Mouse (Mus musculus): ENCODE data around the gene Chchd6.

The Chchd6 gene

DNA sequence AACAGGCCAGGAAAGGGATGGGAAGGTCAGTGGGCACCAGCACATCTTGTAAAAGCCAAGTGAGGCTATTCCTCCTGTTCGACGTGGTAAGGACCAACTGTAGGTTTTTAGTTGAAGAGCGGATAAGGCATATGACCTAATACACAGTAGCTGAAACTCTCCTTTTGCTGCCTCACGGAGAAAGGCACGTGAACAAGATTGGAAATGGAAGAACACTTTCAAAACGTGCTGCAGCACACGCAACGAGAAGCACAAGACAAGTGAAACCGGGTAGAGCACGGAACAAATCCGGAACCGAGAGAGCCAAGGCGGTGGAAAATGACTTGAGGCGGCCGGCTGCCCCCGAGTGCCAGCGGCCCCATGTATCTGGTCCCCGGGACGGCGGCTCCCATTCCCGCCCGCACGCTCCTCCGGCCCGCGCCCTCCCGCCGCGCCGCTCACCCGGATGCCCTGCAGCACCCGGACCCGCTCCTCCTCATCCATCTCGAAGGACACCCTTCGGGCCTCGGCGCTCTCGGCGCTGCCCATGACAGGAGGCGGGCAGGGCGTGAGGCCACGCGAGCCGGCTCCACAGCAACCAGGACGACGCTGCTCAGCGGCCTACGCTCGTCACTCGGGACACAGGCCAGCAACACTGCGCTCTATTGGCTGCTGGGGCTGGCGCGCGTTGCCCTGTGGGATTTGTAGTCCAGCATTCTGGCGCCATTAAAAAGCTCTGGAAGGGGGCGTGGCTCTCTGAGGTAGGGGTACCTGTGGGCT, at the start of gene Chchd6:
Chchd6 (minus strand) TSS at position 635 of the 759 bp plus-strand sequence.
- DNase-seq: peak; percentile 95

DNA sequence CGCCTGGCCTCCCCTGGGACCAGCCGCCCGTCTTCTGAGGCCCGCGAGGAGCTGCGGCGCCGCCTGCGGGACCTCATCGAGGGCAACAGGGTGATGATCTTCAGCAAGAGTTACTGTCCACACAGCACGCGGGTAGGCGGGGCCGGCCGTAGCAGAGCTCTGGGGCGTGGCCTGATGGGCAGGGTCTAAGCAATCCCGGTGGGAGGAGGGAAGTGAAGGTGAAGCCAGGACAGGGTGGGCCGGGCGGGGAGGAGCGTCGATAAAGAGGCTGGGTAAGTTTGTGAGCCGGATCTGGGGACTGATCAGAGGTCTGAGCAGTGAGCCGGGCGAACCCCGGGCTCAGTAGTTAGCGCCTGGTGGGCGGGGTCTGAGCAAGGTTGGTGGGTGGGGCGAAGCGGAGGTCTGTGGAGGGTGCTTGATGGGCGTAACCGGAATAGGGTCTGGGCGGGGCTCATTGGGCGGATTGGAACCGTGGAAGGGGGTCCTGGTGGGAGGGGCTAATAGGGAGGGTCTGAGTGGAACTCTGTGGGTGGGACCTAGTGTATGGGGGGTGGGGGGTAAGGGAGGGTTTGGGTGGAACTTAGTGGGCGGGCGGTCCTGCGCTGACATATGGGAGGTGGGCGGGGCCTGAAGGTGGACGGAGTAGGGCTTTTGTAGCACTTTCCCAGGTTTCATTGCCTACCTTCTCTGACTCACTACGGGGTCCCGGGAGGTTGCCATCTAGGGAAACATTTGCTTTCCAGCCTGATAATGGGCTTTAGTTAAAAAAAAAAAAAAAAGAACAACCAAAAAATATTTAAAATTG, 49.0 kb upstream of the Chchd6 start:
- peak; percentile 83 for DNase-seq

DNA sequence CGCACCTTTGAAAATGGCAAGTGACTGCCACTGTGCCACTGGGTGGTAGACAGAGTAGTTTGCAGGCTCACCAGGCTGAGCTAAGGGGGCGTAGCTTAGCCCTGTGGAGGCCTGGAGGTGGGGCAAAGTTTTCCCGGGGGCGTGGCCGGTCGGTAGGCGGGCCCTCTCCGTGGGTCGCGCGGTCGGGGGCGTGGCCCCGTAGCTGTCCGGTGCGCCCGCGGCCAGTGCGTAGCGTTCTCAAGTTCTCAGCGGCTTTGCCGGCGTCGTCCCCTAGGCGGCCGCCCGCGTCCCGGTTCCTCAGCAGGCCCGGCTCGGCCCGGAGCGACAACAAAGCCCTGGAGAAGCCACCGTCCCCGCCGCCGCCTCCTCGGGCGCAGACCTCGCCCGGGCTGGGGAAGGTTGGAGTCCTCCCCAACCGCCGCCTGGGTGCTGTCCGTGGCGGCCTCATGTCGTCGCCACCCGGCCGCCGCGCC, 48.4 kb upstream of the Chchd6 start, which contains the start of gene Txnrd3:
Txnrd3 (plus strand) TSS at position 191 of the 473 bp plus-strand sequence.
- DNase-seq: peak; percentile 81

DNA sequence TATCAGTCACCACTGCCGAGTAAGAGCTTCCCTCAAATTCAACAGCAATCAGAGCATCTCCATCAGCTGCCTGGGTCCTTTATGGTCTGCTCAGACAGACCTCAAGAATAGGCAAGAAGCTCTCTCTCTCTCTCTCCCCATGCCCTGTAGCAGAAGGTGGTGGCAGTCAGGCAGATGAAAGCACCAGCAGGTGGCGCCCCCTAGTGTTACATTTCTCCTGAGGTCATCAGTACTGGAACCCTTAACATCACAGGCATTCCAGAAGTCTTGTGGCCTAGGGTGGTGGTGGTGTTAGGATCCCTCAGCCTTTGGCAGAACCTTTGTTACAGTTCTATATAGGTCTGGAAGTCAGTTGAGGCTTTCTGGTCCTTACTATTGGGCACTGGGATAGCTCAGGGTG, 43.6 kb upstream of the Chchd6 start:
- DNase-seq: no peak

DNA sequence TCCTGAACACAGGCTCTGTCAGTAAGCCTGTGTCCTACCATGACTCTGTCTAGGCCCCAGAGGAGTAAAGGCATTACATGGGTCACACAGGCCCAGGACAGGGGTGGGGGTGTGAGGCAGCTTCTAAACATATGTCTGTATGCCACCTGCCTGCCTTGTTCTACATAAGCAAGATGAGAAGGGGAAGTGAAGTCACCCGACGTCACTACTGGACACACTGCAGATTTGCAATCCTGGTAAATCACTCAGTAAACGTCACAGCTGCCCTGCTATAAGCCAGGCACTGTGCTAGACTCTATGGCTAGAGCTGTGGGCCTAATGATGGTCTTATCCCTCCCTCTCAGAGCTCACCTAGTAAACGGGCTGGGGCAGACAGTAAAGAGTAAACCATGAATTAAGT, 42.5 kb upstream of the Chchd6 start:
- DNase-seq: no peak

DNA sequence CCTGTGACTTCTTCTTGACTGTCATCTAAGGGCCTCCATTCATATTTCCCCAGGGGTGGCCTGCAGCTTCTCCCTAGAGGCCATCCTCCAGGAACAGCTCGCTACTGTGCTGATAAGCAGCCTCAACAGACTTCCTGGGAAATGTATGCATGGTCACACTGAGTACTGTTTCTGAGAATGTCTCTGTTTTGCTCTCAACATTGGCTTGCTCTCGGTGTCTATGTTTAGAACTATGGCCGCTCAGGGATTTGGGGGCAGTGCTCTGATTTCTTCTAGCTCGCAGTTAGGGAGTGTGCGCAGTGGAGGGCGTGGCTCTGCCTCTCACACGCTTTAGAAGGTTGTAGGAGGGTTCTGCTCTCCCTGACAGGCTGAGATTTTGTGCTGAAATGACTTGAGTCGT, 38.9 kb upstream of the Chchd6 start:
- DNase-seq: no peak

DNA sequence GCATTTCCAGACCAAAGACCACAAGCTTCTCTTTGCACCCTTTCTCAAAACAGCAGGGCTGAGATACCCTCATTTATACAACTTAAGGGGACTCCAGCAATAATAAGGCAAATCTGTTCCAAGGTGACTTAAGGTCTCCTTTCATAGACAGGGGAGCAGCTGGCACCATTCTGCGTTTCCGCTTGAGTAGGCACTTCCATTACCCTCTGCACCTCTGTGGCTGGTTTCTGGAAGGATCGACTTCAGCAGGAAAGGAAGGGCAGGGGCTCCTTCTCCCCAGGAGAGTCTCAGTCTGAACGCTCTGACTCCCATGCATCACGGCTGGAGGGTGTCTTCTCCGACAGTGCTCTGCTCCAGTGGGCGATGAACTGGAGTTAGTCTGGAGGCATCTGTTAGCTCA, 37.7 kb upstream of the Chchd6 start:
- DNase-seq: no peak

DNA sequence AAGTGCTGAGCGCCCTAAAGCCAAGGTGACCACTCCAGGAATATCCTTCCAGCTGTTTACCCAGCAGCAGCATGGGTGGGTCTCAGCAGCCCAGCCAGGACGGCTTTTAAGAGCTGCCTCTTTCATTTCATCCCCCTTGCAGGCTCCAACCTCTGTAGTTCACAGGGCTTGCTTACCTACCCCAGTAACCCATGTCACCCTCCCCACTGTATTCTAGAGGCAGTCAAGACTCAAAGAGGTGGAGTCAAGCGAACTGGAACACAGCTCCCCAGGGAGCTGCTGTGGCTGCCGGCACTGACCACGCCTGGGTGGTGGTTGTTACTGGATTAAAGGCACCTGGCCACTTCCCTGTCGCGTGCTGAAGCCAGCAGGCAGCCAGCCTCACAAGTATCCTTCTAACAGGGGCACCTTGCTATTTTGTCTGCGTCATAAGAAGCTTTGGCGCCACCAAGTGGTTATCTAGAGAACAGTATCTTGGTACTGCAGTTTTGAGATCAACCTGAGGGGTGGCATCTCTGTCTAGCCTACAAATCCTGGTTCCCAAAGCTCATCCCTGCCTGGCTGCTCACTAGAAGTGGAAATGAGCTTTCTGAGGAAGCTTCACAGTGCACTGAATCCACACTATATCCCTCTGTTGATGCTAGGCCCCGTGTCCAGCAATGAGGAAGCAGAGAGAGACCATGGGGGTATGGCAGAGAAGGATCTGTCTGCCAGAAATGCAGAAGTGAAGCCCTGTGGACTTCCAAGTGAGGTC, 36.5 kb upstream of the Chchd6 start:
- peak; percentile 80 for DNase-seq

DNA sequence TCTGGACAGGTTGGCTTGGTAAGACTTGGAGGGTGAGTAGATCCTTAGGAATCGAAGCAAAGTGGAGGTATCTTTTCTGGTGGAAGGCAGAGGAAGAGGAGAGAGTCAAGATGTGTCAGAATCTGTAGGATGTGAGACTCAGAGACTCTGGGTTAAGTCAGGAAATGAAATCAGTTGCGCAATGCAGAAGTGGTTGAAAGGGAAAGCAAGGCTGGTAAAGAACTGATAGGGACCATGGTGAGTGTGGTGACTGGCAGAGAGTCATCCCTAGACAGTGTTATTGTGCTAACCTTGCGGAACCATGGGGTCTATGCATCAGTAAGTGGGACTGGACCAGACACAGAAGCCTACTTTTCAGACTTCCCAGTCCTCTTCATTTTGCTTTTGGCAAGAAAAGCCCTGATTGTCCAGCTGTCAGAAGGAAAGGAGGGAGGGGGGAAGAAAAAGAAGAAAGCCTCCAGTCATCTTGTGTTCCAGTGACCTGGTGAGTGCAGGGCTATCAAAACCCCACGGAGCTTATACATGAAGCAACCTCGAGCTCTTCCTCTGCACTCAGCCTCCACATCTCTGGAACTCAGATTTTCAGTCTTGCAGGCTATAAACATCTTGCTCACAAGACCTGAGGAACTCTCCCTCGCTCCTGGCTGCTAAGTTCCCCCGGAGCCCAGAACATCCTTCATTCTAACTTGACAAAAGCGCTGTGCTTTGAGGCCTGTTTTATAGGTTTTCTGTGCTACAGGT, 32.8 kb upstream of the Chchd6 start:
- no peak for DNase-seq

DNA sequence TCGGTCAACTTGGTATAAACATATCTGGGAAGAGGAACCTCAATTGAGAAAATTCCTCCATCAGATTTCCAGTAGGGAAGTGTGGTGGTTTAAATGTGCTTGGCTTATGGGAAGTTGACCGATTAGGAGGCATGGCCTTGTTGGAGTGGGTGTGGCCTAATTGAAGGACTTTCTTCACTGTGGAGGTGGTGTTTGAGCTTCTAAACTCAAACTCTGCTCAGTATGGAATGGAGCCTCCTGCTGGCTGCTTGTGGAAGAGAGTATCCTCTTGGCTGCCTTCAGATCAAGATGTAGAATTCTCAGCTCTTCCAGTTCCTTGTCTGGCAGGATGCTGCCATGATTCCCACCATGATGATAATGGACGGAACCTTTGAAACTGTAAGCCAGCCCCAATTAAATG, 27.2 kb upstream of the Chchd6 start:
- no peak for DNase-seq

DNA sequence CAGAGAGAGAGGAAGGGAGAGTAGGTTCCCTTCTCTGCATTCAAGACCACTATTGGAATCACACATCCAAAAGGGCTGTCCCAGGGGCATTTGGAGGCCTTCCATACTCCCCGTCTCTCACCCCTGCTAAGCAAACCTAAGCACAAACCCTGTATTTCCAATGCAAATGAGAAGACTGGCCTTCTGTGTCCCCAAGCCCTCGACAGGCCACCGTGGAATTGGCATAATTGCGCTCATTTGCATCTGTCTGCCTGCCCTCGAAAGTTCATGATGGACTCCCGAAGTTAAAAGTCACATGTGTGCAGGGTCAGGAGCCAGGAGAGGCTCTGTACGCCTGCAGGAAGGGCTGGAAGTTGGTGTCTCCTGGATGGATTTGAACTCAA, 19.9 kb upstream of the Chchd6 start:
- DNase-seq: no peak

DNA sequence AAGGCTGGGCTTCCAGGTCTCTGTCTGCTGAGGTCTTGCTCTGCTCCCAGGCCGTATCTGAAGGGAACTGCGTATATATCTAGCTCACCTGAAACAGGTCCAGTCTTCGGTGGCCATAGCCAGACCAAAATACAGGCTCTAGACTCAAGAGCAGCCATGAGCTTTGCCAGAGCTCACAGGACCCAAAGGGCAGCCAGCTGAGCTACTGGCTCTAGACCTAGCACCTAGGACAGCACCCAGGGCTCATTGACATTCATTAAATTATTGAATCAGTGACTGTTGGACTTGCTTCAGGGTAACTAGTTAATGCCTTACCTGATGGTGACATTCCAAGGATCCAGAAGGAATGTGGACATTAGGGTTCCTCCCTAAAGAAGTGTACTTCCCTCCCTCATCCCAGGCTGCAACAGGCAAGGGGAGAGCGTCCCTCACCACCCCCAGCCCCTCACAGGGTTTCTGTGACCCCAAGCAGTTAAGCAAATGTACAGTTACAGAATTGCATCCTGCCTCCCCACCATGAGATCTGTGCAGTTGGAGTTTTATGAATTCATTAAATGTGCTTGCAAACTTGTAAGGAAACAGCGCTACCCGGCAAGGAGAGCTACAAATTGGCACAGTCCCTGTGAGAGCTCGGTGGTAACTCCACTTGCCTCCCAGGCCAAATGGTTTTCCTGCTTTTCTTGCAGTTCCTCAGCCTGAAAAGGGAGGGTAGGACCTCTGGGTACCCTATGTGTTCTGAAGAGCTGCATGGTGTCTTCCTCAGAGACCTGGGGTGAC, 19.3 kb upstream of the Chchd6 start:
- no peak for DNase-seq

DNA sequence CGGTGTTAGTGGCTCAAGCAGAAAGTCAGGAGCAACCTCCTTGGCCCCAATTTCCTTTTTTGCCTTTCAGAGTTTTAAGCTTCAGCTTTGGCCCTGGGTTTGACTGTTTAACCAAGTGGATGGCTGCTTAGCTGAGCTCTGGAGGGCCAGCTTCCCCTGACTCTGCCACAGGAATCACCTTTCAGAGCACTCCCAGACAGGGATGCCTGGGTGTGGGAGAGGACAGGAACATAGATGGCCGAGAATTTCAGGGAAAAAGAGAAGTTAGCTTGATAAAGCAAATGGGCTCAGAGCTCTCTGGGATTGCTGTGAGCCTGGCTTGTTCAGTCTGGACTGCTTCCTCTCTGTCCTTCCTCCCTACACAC, 18.6 kb upstream of the Chchd6 start:
- DNase-seq: no peak

DNA sequence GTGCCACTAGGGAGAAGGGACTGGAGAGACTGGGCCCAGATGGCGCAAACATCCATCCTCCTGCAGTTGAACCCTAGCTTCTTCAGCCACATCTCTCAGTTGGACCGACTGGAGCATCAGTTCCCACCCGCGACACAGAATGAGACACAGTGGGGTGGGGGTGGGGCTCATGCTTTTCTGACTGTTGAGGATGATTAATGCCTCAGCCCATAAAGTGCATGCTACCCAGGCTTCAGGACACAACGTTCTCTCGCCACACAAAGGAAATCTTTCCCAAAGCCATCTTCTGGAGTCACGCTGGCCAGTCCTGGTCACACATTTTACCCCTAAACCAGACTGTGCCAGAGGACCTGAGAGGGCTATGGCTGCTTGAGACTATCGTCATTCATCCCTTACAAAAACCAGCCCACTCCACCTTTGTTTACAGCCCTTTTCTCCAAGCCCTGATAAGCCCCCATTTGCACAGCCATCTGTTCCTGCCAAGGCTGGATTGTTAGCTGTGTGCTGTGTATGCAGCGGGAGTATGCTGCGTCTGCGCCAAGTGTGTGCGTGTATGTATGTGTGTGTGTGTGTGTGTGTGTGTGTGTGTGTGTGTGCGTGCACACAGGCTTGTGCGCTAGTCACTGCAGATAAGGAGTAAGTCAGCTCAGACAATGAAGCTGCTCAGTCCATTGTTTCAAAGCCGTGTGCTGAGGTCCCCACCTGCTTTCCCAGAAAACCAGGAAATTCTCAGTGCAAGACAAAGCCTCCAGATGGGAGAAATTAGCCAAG, 18.1 kb upstream of the Chchd6 start:
- DNase-seq: no peak

DNA sequence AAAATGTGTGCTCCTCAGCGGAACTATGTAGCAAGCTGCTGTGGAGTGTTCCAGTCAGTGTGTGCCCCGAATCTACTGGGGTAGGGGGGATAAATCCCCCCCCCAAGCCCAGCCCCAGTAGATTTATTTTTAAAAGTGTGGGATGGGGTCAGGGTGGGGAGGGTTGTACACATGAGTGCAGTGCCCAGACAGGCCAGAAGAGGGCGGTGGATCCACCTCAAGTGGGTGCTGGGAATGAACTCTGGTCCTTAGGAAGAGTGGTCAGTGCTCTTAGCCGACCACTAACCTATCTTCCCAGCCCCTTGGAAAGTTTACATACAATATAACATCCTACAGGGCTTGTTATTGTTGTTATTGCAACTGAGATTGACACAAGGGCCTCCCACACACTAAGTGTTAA, 12.5 kb upstream of the Chchd6 start:
- DNase-seq: no peak

DNA sequence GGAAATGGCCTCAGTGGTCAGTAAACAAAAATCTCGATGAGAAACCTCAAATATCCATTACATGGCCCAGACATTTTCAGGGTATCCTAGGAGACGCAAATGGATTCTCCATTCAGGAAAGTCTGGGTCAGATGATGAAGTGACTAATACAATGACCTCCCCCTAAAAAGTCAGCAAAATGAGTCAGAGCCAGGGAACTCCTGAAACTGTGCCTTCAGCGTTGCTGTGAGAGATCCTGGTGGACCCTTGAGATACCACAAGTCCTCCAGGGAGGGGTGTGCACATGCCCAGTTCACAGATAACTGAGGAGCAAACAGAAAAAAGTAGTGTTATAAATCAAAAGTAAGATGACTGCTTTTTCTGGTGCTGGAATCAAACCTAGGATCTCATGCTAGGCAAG, 10.6 kb upstream of the Chchd6 start:
- no peak for DNase-seq

DNA sequence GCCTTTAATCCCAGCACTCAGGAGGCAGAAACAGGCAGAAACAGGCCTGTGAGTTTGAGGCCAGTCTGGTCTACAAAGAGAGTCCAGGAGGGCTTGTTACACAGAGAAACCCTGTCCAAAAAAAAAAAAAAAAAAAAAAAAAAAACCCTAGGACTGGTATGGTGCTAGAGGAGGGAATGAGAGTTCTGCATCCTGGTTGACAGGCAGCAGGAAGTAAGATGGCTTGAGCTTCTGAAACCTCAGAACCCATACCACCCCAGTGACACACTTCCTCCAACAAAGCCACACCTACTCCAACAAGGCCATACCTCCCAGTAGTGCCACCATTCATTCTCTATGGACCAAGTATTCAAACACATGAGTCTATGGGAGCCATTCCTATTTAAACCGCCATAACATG, 1.1 kb upstream of the Chchd6 start:
- no peak for DNase-seq

DNA sequence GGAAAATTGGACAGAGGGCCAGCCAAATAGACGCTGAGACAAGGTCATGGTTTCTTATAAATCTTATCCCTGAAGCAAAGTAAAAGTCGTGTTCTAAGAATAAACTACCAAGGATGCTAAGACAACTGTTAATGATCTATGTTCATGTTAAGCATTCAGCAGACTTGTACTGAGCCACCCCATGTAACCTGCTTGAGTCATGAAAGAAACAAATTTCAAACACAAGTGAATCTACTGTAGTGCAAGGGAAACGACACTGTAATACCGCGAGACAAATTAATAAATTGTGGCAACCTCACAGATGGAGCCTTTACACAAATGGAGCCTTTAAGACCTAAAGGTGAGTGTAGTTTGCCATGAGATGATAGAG, 310 bp upstream of the Chchd6 start:
- DNase-seq: no peak

DNA sequence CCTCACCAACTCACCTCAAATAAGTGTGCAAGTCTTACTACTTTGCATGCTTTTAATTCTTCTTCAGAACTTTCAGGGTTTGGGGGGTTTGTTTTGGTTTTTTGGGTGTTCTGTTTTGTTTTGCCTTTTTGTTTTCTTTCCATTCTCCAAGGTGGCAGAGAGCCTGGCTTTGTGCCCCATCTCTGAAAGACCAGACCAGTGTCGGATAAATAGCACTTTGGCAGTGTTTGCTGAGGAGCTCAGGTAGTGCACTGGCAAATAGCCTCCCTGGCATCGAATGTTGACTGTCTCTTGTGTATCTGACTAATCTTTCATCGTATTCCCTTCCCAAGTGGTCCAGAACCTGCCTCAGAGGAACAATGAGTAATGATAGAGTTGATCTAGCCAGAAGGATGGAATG, 3.4 kb downstream of the Chchd6 start:
- no peak for DNase-seq

DNA sequence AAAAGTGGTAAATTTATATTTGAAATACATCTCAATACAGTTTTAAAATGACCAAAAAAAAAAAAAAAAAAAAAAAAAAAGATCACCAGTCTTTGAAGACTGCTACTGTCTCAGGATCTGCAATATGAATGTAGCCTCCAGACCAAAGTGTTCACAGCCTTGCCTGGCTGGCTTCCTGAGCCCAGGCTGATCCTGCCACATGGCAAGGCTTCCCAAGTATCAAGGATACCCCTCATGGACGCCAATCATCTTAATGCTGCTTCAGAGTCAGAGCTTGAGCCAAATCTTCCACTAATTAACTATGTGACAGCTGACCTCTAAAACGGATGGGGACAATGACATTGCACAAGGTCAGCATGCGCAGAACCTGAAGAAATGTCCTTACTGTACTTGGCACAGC, 3.9 kb downstream of the Chchd6 start:
- no peak for DNase-seq

DNA sequence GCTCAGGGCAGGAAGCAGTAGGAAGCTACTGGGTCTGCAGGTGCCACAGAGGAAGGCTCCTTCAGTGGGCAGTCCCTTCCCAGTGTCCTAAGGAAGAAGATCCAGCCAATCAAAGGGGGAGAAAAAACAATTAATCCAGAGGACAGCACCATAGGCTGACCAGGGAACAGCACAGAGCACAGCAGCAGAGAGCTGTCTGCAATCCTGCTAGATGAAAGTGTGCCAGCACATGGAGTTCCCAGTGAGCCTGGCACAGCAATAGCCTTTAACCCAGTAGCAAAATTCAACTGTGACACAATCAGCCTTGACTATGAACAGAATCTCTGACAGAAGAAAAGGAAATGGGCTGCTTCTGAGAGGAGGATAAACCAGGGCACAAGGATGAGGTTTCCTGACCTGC, 9.8 kb downstream of the Chchd6 start:
- DNase-seq: no peak

Measured in cerebellum, adult 11-12 months (tissue).